Mouse (Mus musculus) hindbrain, embryonic 11.5 days (tissue): ENCODE data around the gene Esf1. TPM values are rescaled to one million over a fixed set of nuclear protein-coding genes. Genes with fewer than 3 reads are reported as not detected.
"Not testable (repeated sequence)": the region's sequence is repeated elsewhere in the genome, so short reads cannot be mapped to it uniquely, and the experiment has no call there.

Experiments
- ATAC-seq: fragments of 200-750 bp; cut with Nextera tagmentation; 2 replicates; pipeline ENCODE4 v1.8.0; 2017; ENCODE audit warnings: mild to moderate bottlenecking, moderate TSS enrichment, moderate library complexity; ENCODE audit not compliant: low FRiP score
- DNase-seq: peaks from one replicate; pipeline ENCODE4 v3.0.0-alpha.2; 2015; ENCODE audit warnings: low spot score
- H3K27ac ChIP-seq: fragments of 300-500 bp; sonication (generic); 2 replicates; pipeline ENCODE4 v1.5.1; 2014; ENCODE audit warnings: mild to moderate bottlenecking, low read depth, low read length
- H3K27me3 ChIP-seq: fragments of 300-500 bp; sonication (generic); 2 replicates; pipeline ENCODE4 v1.6.1; 2014; ENCODE audit warnings: mild to moderate bottlenecking, low read length, moderate library complexity, mixed read lengths; ENCODE audit not compliant: control insufficient read depth, insufficient read depth
- H3K36me3 ChIP-seq: fragments of 300-500 bp; sonication (generic); 2 replicates; pipeline ENCODE4 v1.6.1; 2014; ENCODE audit warnings: mild to moderate bottlenecking, low read length, moderate library complexity, mixed read lengths; ENCODE audit not compliant: control insufficient read depth, insufficient read depth
- H3K4me1 ChIP-seq: fragments of 300-500 bp; sonication (generic); replicated peaks from 2 replicates; pipeline ENCODE4 v1.6.1; 2014; ENCODE audit warnings: low read length, mixed read lengths; ENCODE audit not compliant: control insufficient read depth, insufficient read depth
- H3K4me2 ChIP-seq: fragments of 300-500 bp; sonication (generic); replicated peaks from 2 replicates; pipeline ENCODE4 v1.6.1; 2014; ENCODE audit warnings: mild to moderate bottlenecking, low read depth, low read length
- H3K4me3 ChIP-seq: fragments of 300-500 bp; sonication (generic); 2 replicates; pipeline ENCODE4 v1.5.1; 2014; ENCODE audit warnings: low read depth, low read length
- H3K9ac ChIP-seq: fragments of 300-500 bp; sonication (generic); 2 replicates; pipeline ENCODE4 v1.6.1; 2014; ENCODE audit warnings: low read depth, low read length
- H3K9me3 ChIP-seq: fragments of 300-500 bp; sonication (generic); 2 replicates; pipeline ENCODE4 v1.6.1; 2016; ENCODE audit warnings: low read length; ENCODE audit not compliant: control insufficient read depth
- WGBS: fragments of 180-500 bp; shearing (Covaris S2); extraction: QIAGEN DNeasy Blood & Tissue Kit; methylation state at CpG from one replicate; pipeline ENCODE4 v1.1.7; 2014; 5-methylcytosine and 5-hydroxymethylcytosine counted together
- polyA plus RNA-seq: library from polyadenylated mRNA; unstranded; fragments of >200 nt; fragmentation: Nextera tagmentation; extraction: Ambion mirVana; gene quantifications from 2 replicates; pipeline ENCODE4 v1.2.1, GENCODE M21; 2014

Esf1 gene
- polyA plus RNA-seq, 1 experiment from 2014 or later = 31.1 TPM

DNA sequence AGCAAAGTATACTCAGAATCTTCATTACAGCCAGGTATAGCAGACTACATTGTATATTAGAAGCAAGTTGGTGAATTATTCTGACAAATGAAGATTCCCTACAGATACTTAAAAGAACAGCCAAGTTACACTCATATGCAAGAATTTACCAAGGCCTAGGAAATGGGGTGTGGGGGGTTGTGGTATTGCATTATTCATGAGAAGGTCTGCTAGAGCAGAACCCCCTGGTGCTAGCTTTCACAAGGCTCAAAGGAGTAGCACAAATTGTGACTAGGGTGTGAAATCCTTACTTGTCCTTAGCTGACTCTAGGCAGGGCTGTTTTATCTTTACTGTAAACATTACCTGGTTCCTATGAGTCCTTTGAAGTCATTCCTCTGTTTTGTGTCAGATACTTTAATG lies 91.1 kb downstream of the Esf1 start:
- H3K4me3 ChIP-seq, H3K9me3 ChIP-seq, H3K27ac ChIP-seq, H3K9ac ChIP-seq, ATAC-seq, H3K4me2 ChIP-seq, H3K4me1 ChIP-seq, H3K27me3 ChIP-seq, H3K36me3 ChIP-seq, DNase-seq: not testable (repeated sequence)

- H3K4me1 ChIP-seq = no peaks in the 10 kb centered on the region
- no peaks in the 10 kb centered on the region for H3K27me3 ChIP-seq
- H3K27ac ChIP-seq = no peak overlapping the region
- WGBS = 55% methylated on average over 6 of the region's 6 CpGs
- H3K4me3 ChIP-seq = no peak overlapping the region
- H3K4me2 ChIP-seq = no peak overlapping the region
- H3K9ac ChIP-seq = no peak overlapping the region
- DNase-seq (no peak), ATAC-seq (no peak)
- H3K36me3 ChIP-seq = no peaks in the 10 kb centered on the region
- no peaks in the 10 kb centered on the region for H3K9me3 ChIP-seq
Observed at GRCm38 (mm10) chr2:140078600-140079280, 91.6 kb downstream of the Esf1 start.

DNA sequence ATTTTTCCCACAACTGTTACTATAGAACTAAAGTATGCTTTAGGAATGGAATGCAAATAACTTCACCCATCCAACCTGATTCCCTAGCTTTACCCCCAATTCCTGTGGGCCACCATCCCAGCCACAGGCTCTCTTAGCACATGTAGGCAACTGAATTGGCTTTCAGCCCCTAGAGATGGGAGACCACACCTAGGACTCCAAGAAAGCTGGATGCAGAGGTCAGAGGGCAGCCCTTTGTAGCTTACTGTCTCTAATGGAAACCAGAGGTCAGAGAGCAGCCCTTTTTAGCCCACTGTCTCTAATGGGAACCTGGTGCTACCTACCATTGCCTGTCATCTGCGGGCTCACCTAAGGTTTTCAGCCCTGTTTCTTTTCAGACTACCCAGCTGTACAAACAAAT lies 92.9 kb downstream of the Esf1 start:
- H3K4me3 ChIP-seq = no peak overlapping the region
- DNase-seq (no peak), ATAC-seq (no peak)
- no peaks in the 10 kb centered on the region for H3K36me3 ChIP-seq
- H3K9ac ChIP-seq = no peak overlapping the region
- no peaks in the 10 kb centered on the region for H3K4me1 ChIP-seq
- H3K27me3 ChIP-seq = no peaks in the 10 kb centered on the region
- 26% methylated on average over 1 of the region's 1 CpGs for WGBS
- no peak overlapping the region for H3K4me2 ChIP-seq
- H3K27ac ChIP-seq = no peak overlapping the region
- no peaks in the 10 kb centered on the region for H3K9me3 ChIP-seq

DNA sequence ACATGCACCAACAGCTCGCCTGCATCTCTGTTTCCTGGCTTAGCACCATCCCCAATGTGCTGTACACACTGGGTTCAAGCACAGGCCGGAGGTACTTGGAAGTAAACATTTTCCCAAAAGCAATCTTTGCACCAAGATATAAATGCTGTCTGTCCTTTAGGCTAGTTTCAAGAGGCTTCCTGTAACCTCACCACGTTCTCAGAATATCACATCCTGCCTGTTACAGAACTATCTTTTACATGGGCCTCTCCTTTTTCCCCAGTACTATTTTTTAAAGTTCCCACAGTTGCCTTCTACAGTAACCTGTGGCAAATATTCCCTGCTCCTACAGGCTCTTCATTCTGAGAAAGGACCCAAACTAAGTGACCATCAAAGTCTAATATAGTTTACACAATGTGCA lies 95.2 kb downstream of the Esf1 start:
- Histone ChIP-seq H3K4me1 (no peaks in the 10 kb centered on the region), H3K9ac (no peak overlapping the region), H3K4me3 (no peak overlapping the region), H3K4me2 (no peak overlapping the region), H3K9me3 (no peaks in the 10 kb centered on the region), H3K36me3 (no peaks in the 10 kb centered on the region), H3K27me3 (no peaks in the 10 kb centered on the region), H3K27ac (no peak overlapping the region)
- DNase-seq (no peak), ATAC-seq (no peak)
- WGBS = 76% methylated on average over 3 of the region's 3 CpGs

Other genes with a start within 250 kb of the Esf1 start
- gene Tasp1, start 103.8 kb downstream of the Esf1 start, polyA plus RNA-seq = 17.1 and 18.9 TPM in 2 replicates
- not detected in 2 replicates for gene Gm17374, start 18.5 kb downstream of the Esf1 start, polyA plus RNA-seq
- gene Ndufaf5, start 85 bp upstream of the Esf1 start, polyA plus RNA-seq = 31.9 and 32.1 TPM in 2 replicates
- gene Sel1l2, start 219.1 kb upstream of the Esf1 start, polyA plus RNA-seq = not detected in 2 replicates
- gene Macrod2, start 224.7 kb upstream of the Esf1 start, polyA plus RNA-seq = 41.4 and 42.5 TPM in 2 replicates